Mouse (Mus musculus): ENCODE measurements around the gene Zfp94. TPM values are rescaled to one million over a fixed set of nuclear protein-coding genes. Genes with fewer than 3 reads are reported as not detected.
A peak's percentile ranks its signal among the peaks of the same experiment; 100 is the strongest.

Gene Zfp94
- polyA plus RNA-seq, 1 experiment = 2.1 TPM

DNA sequence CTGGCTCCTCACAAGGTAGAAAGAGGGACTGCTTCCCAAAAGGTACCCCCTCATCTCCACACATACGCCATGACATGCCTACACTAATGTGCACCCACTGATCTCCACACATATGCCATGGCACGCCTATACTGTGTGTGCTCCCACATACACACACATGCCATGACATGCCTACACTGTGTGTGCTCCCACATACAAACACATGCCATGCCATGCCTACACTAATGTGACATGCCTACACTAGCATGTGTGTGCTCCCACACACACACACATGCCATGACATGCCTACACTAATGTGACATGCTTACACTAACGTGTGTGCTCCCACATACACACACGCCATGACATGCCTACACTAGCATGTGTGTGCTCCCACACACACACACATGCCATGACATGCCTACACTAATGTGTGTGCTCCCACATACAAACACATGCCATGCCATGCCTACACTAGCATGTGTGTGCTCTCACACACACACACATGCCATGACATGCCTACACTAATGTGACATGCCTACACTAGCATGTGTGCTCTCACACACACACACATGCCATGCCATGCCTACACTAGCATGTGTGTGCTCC lies 26.3 kb downstream of the Zfp94 start:
- Histone ChIP-seq H3K79me2 (ENCODE audit: control insufficient read depth, insufficient read depth) (no peaks in the 10 kb centered on the region), H3K4me3 (no peak overlapping the region), H3ac (ENCODE audit: control insufficient read depth, insufficient read length) (no peak overlapping the region), H3K4me2 (ENCODE audit: low read depth) (no peak overlapping the region), H3K27me3 (ENCODE audit: control insufficient read depth, insufficient read depth, insufficient read length) (no peaks in the 10 kb centered on the region), H3K36me3 (ENCODE audit: control insufficient read depth, insufficient read depth) (no peaks in the 10 kb centered on the region)
- peak; percentile 75 for TF ChIP-seq POLR2AphosphoS2 (IDR thresholded peaks at IDR 0.05; ENCODE audit: insufficient read length, low read depth)
- no peak for TF ChIP-seq TCF12 (IDR thresholded peaks at IDR 0.05; ENCODE audit: insufficient read depth, poor library complexity, severe bottlenecking)

DNA sequence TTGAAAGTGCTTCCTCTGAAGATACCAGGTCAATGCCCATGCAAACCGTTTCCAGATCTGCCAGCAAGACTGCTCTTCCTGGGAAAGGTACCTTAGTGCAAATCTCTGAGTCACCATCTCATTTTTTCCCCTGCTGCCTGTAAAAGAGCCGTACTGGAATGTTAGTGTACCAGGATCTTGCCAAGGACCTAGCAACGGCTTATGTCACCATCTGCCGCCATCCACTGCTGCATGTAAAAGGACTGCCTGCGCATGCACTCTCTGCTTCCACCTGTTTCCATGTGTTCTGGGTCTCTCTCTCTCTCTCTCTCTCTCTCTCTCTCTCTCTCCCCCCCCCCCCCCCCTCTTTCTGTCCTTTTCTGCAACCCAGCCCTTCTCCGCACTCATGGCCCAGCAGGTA lies 28.0 kb downstream of the Zfp94 start:
- no peak overlapping the region for H3K4me3 ChIP-seq
- H3ac ChIP-seq (ENCODE audit: control insufficient read depth, insufficient read length) = no peak overlapping the region
- no peaks in the 10 kb centered on the region for H3K27me3 ChIP-seq (ENCODE audit: control insufficient read depth, insufficient read depth, insufficient read length)
- no peak for TF ChIP-seq MAX (IDR thresholded peaks at IDR 0.05; ENCODE audit: low read depth)
- no peak for TF ChIP-seq USF1 (IDR thresholded peaks at IDR 0.05; ENCODE audit: low read depth)
- TF ChIP-seq MYOG (IDR thresholded peaks at IDR 0.05; ENCODE audit: control insufficient read depth in 1 of 3, insufficient read depth in 1 of 3, insufficient read length in 2 of 3, low read depth in 2 of 3) = no peak
- TF ChIP-seq TCF12 (IDR thresholded peaks at IDR 0.05; ENCODE audit: insufficient read depth, poor library complexity, severe bottlenecking) = no peak
- TF ChIP-seq E2F4 (IDR thresholded peaks at IDR 0.05; ENCODE audit: insufficient read depth) = no peak
- TF ChIP-seq POLR2AphosphoS2 (IDR thresholded peaks at IDR 0.05; ENCODE audit: insufficient read length, low read depth) = no peak
- no peak for TF ChIP-seq MYOD1 (IDR thresholded peaks at IDR 0.05; ENCODE audit: control insufficient read depth in 1 of 3, insufficient read length in 2 of 3, low read depth in 2 of 3)
- TF ChIP-seq CEBPB (IDR thresholded peaks at IDR 0.05; ENCODE audit: insufficient read depth, poor library complexity, severe bottlenecking) = no peak
- TF ChIP-seq REST (IDR thresholded peaks at IDR 0.05; ENCODE audit: insufficient read depth, insufficient read length) = no peak
- no peak for TF ChIP-seq TCF3 (IDR thresholded peaks at IDR 0.05; ENCODE audit: insufficient read length, low read depth)
- no peak for TF ChIP-seq SRF (IDR thresholded peaks at IDR 0.05; ENCODE audit: control insufficient read depth, insufficient read length, low read depth)
- TF ChIP-seq POLR2A (IDR thresholded peaks at IDR 0.05; ENCODE audit: insufficient read length, low read depth) = no peak
- H3K4me2 ChIP-seq (ENCODE audit: low read depth) = no peak overlapping the region
- H3K36me3 ChIP-seq (ENCODE audit: control insufficient read depth, insufficient read depth) = no peaks in the 10 kb centered on the region
- H3K79me2 ChIP-seq (ENCODE audit: control insufficient read depth, insufficient read depth) = no peaks in the 10 kb centered on the region

DNA sequence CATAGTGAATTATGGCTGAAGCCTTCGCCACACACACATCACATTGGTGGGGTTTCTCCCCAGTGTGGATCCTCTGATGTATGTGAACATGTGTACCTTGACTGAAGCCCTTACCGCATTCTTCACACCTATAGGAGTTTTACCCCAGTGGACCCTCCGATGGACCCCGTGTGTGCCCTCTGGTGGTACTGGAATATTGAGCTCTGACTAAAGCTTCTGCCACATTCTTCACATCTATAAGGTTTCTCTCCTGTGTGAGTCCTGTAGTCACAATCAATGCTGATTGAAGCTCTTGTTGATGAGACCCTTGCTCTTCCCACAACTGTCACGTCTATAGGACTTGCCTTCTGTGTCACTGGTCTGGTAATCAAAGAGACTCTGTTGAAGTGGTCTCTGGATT lies 28.8 kb downstream of the Zfp94 start:
- H3K36me3 ChIP-seq (ENCODE audit: control insufficient read depth, insufficient read depth) = no peaks in the 10 kb centered on the region
- no peak for TF ChIP-seq MYOD1 (IDR thresholded peaks at IDR 0.05; ENCODE audit: control insufficient read depth in 1 of 3, insufficient read length in 2 of 3, low read depth in 2 of 3)
- no peak for TF ChIP-seq CEBPB (IDR thresholded peaks at IDR 0.05; ENCODE audit: insufficient read depth, poor library complexity, severe bottlenecking)
- TF ChIP-seq REST (IDR thresholded peaks at IDR 0.05; ENCODE audit: insufficient read depth, insufficient read length) = no peak
- TF ChIP-seq USF1 (IDR thresholded peaks at IDR 0.05; ENCODE audit: low read depth) = no peak
- no peak for TF ChIP-seq TCF3 (IDR thresholded peaks at IDR 0.05; ENCODE audit: insufficient read length, low read depth)
- TF ChIP-seq SRF (IDR thresholded peaks at IDR 0.05; ENCODE audit: control insufficient read depth, insufficient read length, low read depth) = no peak
- no peak overlapping the region for H3ac ChIP-seq (ENCODE audit: control insufficient read depth, insufficient read length)
- no peaks in the 10 kb centered on the region for H3K79me2 ChIP-seq (ENCODE audit: control insufficient read depth, insufficient read depth)
- no peaks in the 10 kb centered on the region for H3K27me3 ChIP-seq (ENCODE audit: control insufficient read depth, insufficient read depth, insufficient read length)
- H3K4me3 ChIP-seq = no peak overlapping the region
- H3K4me2 ChIP-seq (ENCODE audit: low read depth) = no peak overlapping the region

DNA sequence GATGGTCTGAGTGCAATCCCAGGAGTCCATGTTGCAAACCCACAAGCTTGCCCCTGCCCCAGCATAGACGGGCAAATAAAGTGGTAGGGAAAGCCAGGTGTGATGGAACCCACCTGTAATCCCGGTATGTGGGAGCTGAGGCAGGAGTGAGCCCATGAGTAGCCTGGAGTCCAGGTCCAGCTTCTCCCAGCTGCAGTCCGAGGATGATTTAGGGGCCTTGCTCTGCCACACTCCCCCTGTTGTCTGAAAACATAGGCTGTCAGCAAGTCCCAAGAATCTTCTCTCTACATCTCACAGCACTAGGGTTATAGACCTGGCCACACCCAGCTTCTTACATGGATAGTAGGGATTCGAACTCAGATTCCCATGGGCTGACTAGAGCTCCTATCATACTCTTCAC lies 29.6 kb downstream of the Zfp94 start:
- H3K4me3 ChIP-seq = no peak overlapping the region
- H3K27me3 ChIP-seq (ENCODE audit: control insufficient read depth, insufficient read depth, insufficient read length) = no peaks in the 10 kb centered on the region
- TF ChIP-seq POLR2AphosphoS2 (IDR thresholded peaks at IDR 0.05; ENCODE audit: insufficient read length, low read depth) = no peak
- no peak for TF ChIP-seq MYOG (IDR thresholded peaks at IDR 0.05; ENCODE audit: control insufficient read depth in 1 of 3, insufficient read depth in 1 of 3, insufficient read length in 2 of 3, low read depth in 2 of 3)
- TF ChIP-seq MAX (IDR thresholded peaks at IDR 0.05; ENCODE audit: low read depth) = no peak
- no peak overlapping the region for H3ac ChIP-seq (ENCODE audit: control insufficient read depth, insufficient read length)
- no peak overlapping the region for H3K4me2 ChIP-seq (ENCODE audit: low read depth)
- no peaks in the 10 kb centered on the region for H3K36me3 ChIP-seq (ENCODE audit: control insufficient read depth, insufficient read depth)
- no peaks in the 10 kb centered on the region for H3K79me2 ChIP-seq (ENCODE audit: control insufficient read depth, insufficient read depth)

DNA sequence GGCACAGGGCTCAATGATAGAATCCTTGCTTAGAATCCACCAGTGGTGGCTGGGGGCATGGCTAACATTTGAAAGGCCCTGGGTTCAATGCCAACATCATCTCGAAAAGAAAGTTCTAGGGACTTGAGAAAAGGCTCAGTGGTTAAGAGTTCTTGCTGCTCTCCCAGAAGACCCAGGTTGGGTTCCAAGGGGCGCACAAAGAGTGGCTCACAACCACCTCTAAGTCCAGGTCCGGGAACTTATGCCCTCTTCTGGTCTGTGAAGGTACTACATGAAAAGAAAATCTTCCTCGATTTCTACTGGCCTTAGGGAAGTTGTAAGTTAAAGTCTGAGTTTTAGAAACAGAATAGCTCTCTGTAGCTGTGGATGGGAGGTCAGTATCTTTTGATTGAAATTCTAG lies 30.4 kb downstream of the Zfp94 start:
- H3K79me2 ChIP-seq (ENCODE audit: control insufficient read depth, insufficient read depth) = no peaks in the 10 kb centered on the region
- H3K4me2 ChIP-seq (ENCODE audit: low read depth) = no peak overlapping the region
- no peaks in the 10 kb centered on the region for H3K36me3 ChIP-seq (ENCODE audit: control insufficient read depth, insufficient read depth)
- H3K27me3 ChIP-seq (ENCODE audit: control insufficient read depth, insufficient read depth, insufficient read length) = no peaks in the 10 kb centered on the region
- H3ac ChIP-seq (ENCODE audit: control insufficient read depth, insufficient read length) = no peak overlapping the region
- H3K4me3 ChIP-seq = no peak overlapping the region
- TF ChIP-seq CEBPB (IDR thresholded peaks at IDR 0.05; ENCODE audit: insufficient read depth, poor library complexity, severe bottlenecking) (no peak), TCF3 (IDR thresholded peaks at IDR 0.05; ENCODE audit: insufficient read length, low read depth) (no peak), REST (IDR thresholded peaks at IDR 0.05; ENCODE audit: insufficient read depth, insufficient read length) (no peak), POLR2AphosphoS2 (IDR thresholded peaks at IDR 0.05; ENCODE audit: insufficient read length, low read depth) (no peak), MYOD1 (IDR thresholded peaks at IDR 0.05; ENCODE audit: control insufficient read depth in 1 of 3, insufficient read length in 2 of 3, low read depth in 2 of 3) (no peak)

DNA sequence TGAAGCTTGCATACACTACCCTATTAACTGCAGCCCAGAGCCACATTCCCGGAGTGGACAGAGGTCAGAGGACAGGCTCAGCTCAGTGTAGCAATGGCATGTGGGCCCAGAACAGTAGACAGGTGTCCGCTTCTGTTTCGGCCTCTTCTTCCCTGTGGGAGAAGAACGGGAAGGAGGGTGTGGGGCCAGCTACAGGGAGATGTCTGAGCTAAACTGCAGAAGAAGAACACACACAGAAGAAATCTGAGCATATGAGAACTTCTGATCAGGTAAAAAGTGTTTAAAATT lies 35.7 kb downstream of the Zfp94 start:
- no peaks in the 10 kb centered on the region for H3K36me3 ChIP-seq (ENCODE audit: control insufficient read depth, insufficient read depth)
- H3K27me3 ChIP-seq (ENCODE audit: control insufficient read depth, insufficient read depth, insufficient read length) = peaks cover 5% of the 10 kb centered on the region
- no peak overlapping the region for H3ac ChIP-seq (ENCODE audit: control insufficient read depth, insufficient read length)
- H3K4me3 ChIP-seq = no peak overlapping the region
- TF ChIP-seq MAX (IDR thresholded peaks at IDR 0.05; ENCODE audit: low read depth) (no peak), SRF (IDR thresholded peaks at IDR 0.05; ENCODE audit: control insufficient read depth, insufficient read length, low read depth) (no peak), E2F4 (IDR thresholded peaks at IDR 0.05; ENCODE audit: insufficient read depth) (no peak), CEBPB (IDR thresholded peaks at IDR 0.05; ENCODE audit: insufficient read depth, poor library complexity, severe bottlenecking) (no peak), TCF3 (IDR thresholded peaks at IDR 0.05; ENCODE audit: insufficient read length, low read depth) (no peak), USF1 (IDR thresholded peaks at IDR 0.05; ENCODE audit: low read depth) (no peak), MYOD1 (IDR thresholded peaks at IDR 0.05; ENCODE audit: control insufficient read depth in 1 of 3, insufficient read length in 2 of 3, low read depth in 2 of 3) (no peak), REST (IDR thresholded peaks at IDR 0.05; ENCODE audit: insufficient read depth, insufficient read length) (no peak), POLR2A (IDR thresholded peaks at IDR 0.05; ENCODE audit: insufficient read length, low read depth) (no peak), POLR2AphosphoS2 (IDR thresholded peaks at IDR 0.05; ENCODE audit: insufficient read length, low read depth) (no peak), MYOG (IDR thresholded peaks at IDR 0.05; ENCODE audit: control insufficient read depth in 1 of 3, insufficient read depth in 1 of 3, insufficient read length in 2 of 3, low read depth in 2 of 3) (no peak), TCF12 (IDR thresholded peaks at IDR 0.05; ENCODE audit: insufficient read depth, poor library complexity, severe bottlenecking) (no peak)
- H3K4me2 ChIP-seq (ENCODE audit: low read depth) = no peak overlapping the region
- no peaks in the 10 kb centered on the region for H3K79me2 ChIP-seq (ENCODE audit: control insufficient read depth, insufficient read depth)
